Mouse (Mus musculus) heart, embryonic 15.5 days (tissue): ENCODE results near the gene Tbx4. TPM values are rescaled to one million over a fixed set of nuclear protein-coding genes. Genes with fewer than 3 reads are reported as not detected.
A peak's percentile ranks its signal among the peaks of the same experiment; 100 is the strongest.

Experiments
- ATAC-seq: fragments of 200-750 bp; cut with Nextera tagmentation; replicated peaks from 2 replicates; pipeline ENCODE4 v1.8.0; 2017; ENCODE audit warnings: low read depth, moderate TSS enrichment; ENCODE audit not compliant: insufficient number of reproducible peaks, insufficient read depth, low FRiP score
- H3K27ac ChIP-seq: fragments of 300-500 bp; sonication (generic); 2 replicates; pipeline ENCODE4 v1.5.1; 2015; ENCODE audit warnings: mild to moderate bottlenecking, inconsistent platforms
- H3K27me3 ChIP-seq: fragments of 300-500 bp; sonication (generic); 2 replicates; pipeline ENCODE4 v1.6.1; 2015; ENCODE audit warnings: inconsistent platforms
- H3K36me3 ChIP-seq: fragments of 300-500 bp; sonication (generic); 2 replicates; pipeline ENCODE4 v1.6.1; 2015; ENCODE audit warnings: mild to moderate bottlenecking, inconsistent platforms
- H3K4me1 ChIP-seq: fragments of 300-500 bp; sonication (generic); replicated peaks from 2 replicates; pipeline ENCODE4 v1.6.1; 2015; ENCODE audit warnings: inconsistent platforms
- H3K4me2 ChIP-seq: fragments of 300-500 bp; sonication (generic); 2 replicates; pipeline ENCODE4 v1.6.1; 2015; ENCODE audit warnings: inconsistent platforms, mild to moderate bottlenecking, moderate library complexity
- H3K4me3 ChIP-seq: fragments of 300-500 bp; sonication (generic); 2 replicates; pipeline ENCODE4 v1.5.1; 2015; ENCODE audit warnings: mild to moderate bottlenecking, inconsistent platforms
- H3K9ac ChIP-seq: fragments of 300-500 bp; sonication (generic); 2 replicates; pipeline ENCODE4 v1.6.1; 2015; ENCODE audit warnings: mild to moderate bottlenecking, inconsistent platforms
- H3K9me3 ChIP-seq: fragments of 300-500 bp; sonication (generic); replicated peaks from 2 replicates; pipeline ENCODE4 v1.6.1; 2016; ENCODE audit warnings: inconsistent platforms
- WGBS: fragments of 180-500 bp; shearing (Covaris S2); methylation state at CpG from one replicate; pipeline ENCODE4 v1.1.7; 2015; ENCODE audit warnings: mixed read lengths; 5-methylcytosine and 5-hydroxymethylcytosine counted together
- polyA plus RNA-seq: library from polyadenylated mRNA; unstranded; fragments of >200 nt; fragmentation: Nextera tagmentation; extraction: Ambion mirVana; gene quantifications from 2 replicates; pipeline ENCODE4 v1.2.1, GENCODE M21; 2015

The Tbx4 gene
- polyA plus RNA-seq, 1 experiment from 2014 or later: 1.6 TPM

DNA sequence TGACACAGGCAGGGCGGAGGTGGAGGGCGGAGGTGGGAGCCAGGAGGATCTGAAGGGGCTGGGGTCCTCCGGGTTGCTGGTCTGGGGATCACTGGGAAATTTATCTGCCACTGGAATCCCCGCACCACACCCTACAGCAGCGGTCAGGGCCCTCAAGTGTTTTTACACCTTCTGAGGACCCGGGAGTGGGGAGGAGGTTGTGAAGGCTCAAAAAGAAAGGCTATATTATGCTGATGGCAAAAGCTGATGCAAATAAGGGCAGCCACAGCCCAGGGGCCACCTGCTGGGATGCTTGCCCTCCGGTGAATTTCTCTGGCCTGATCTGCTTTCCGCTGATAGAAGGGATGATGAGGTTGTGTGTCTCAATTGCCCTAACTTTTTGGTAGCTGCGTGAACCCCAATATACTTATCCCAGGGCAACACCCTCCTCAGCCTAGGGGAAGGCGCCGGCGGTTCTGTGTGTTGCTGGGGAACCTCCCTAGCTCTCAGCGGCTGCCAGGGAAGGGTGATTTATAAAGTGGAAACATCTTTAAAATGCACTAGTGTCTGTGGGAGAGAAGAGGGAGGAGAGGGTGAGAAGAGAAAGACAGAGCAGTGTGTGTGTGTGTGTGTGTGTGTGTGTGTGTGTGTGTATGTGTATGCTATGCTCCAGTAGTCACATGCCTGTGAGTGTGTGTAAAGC, 4.9 kb downstream of the Tbx4 start:
- no peak overlapping the region for H3K27ac ChIP-seq
- H3K27me3 ChIP-seq: peaks cover 94% of the 10 kb centered on the region
- peaks cover 29% of the 10 kb centered on the region for H3K4me1 ChIP-seq
- no peak overlapping the region for H3K4me2 ChIP-seq
- WGBS: 9% methylated on average over 12 of the region's 13 CpGs
- no peaks in the 10 kb centered on the region for H3K36me3 ChIP-seq
- peak overlapping the region; percentile 35 for H3K4me3 ChIP-seq
- no peak overlapping the region for H3K9ac ChIP-seq
- H3K9me3 ChIP-seq: no peaks in the 10 kb centered on the region
- ATAC-seq: no peak

DNA sequence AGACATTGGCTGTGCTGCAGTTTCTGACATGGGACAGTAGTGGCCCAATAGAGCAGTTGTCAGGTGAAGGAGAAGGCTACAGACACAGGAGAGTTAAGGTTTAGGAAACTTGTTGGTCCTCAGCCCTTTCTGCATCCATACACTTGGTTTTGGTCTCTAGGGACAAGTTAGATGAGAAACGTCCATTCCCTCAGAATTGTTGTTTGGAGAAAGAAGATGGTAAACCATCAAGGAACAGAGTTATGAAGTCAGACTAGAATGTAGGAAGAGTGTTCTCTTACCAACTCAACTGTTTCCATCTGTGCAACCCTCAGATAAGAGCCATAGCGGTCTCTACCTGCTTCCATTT, 5.4 kb downstream of the Tbx4 start:
- Histone ChIP-seq H3K4me1 (peaks cover 29% of the 10 kb centered on the region), H3K4me2 (no peak overlapping the region), H3K4me3 (no peak overlapping the region), H3K27me3 (peaks cover 94% of the 10 kb centered on the region), H3K27ac (no peak overlapping the region), H3K9me3 (no peaks in the 10 kb centered on the region), H3K9ac (no peak overlapping the region), H3K36me3 (no peaks in the 10 kb centered on the region)
- 3% methylated on average over 2 of the region's 2 CpGs for WGBS
- ATAC-seq: no peak

DNA sequence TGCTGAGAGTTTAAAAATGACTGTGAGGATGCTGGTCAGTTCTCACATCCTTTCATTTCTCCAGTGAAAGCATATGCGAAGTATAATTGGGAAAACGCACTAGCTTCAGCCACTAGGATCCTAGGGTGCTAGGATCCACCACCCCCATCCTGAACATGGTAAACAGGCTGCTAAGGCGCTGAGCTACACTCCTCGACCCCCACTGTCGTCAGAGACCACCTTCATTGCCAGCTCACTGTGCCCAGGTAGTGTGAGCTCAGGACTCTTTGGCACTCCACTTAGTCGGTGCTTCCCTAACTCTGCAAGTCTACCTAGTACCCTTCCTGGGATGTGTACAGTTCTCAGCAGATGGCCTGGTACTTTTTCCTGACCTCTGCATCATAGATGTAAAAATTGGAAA, 6.5 kb downstream of the Tbx4 start:
- H3K4me2 ChIP-seq: no peak overlapping the region
- H3K4me1 ChIP-seq: peaks cover 29% of the 10 kb centered on the region
- H3K9ac ChIP-seq: no peak overlapping the region
- no peak overlapping the region for H3K4me3 ChIP-seq
- WGBS: 4% methylated on average over 6 of the region's 6 CpGs
- no peak overlapping the region for H3K27ac ChIP-seq
- no peaks in the 10 kb centered on the region for H3K9me3 ChIP-seq
- no peak for ATAC-seq
- peaks cover 96% of the 10 kb centered on the region for H3K27me3 ChIP-seq
- H3K36me3 ChIP-seq: no peaks in the 10 kb centered on the region

DNA sequence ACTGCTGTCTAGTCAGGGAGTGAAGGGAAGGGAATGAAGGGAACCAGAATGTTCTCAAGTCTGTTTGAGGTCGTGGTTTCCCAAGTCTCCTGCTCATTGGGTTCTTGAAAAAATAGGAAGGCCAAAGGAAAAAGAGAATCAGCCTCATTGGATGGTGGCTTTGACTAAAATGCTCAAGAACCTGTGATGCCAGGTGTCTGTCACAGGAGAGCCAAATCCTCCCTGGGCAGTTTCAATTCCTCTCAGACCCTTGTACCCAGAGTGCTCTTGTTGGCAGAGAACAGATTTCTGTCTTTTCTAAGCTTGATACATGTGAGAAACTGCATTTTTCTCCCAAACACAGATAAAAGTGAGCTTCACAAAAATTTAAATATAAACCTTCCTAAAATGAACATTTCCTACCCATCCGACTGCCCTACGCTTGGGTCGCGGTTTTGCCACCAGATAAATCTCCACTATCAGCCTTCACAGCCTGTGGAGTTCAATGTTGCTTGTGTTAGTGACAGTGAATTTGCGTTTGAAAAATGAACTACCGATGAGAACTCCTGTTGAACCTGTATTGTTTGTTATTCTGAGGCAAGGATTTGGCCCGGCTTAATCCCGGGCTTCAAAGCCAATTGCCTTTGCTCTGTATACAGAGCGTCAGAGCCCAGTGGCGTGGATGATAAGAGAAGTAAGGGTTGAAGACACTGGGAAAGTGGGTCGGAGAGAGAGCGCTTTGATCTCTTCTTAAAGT, 7.3 kb downstream of the Tbx4 start:
- no peak overlapping the region for H3K9ac ChIP-seq
- H3K4me3 ChIP-seq: no peak overlapping the region
- H3K4me2 ChIP-seq: no peak overlapping the region
- H3K9me3 ChIP-seq: no peaks in the 10 kb centered on the region
- H3K27me3 ChIP-seq: peaks cover 98% of the 10 kb centered on the region
- peaks cover 24% of the 10 kb centered on the region for H3K4me1 ChIP-seq
- 8% methylated on average over 13 of the region's 13 CpGs for WGBS
- ATAC-seq: no peak
- no peaks in the 10 kb centered on the region for H3K36me3 ChIP-seq
- no peak overlapping the region for H3K27ac ChIP-seq

DNA sequence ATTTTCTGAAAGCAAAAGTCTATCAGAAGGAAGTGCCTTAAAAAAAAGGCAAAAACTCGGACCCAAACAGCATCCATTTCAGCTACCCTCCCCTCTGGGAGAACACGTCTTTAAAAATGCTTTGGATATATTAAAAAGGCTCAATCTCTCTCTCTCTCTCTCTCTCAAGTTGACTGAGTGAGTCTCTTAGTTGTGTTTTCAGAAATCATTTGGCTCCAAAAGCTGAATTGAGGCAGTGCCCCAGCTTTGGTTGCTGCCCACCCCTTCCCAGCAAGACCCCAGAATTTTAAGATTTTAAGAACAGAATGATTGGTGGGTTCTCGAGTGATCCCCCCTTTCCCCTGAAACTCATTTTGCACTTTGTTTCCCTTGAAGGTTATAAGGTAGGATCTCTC, 7.9 kb downstream of the Tbx4 start:
- no peaks in the 10 kb centered on the region for H3K36me3 ChIP-seq
- peaks cover 98% of the 10 kb centered on the region for H3K27me3 ChIP-seq
- WGBS: 8% methylated on average over 3 of the region's 3 CpGs
- H3K4me2 ChIP-seq: no peak overlapping the region
- H3K9me3 ChIP-seq: no peaks in the 10 kb centered on the region
- H3K9ac ChIP-seq: no peak overlapping the region
- H3K4me1 ChIP-seq: peaks cover 22% of the 10 kb centered on the region
- no peak overlapping the region for H3K4me3 ChIP-seq
- no peak overlapping the region for H3K27ac ChIP-seq
- ATAC-seq: no peak

DNA sequence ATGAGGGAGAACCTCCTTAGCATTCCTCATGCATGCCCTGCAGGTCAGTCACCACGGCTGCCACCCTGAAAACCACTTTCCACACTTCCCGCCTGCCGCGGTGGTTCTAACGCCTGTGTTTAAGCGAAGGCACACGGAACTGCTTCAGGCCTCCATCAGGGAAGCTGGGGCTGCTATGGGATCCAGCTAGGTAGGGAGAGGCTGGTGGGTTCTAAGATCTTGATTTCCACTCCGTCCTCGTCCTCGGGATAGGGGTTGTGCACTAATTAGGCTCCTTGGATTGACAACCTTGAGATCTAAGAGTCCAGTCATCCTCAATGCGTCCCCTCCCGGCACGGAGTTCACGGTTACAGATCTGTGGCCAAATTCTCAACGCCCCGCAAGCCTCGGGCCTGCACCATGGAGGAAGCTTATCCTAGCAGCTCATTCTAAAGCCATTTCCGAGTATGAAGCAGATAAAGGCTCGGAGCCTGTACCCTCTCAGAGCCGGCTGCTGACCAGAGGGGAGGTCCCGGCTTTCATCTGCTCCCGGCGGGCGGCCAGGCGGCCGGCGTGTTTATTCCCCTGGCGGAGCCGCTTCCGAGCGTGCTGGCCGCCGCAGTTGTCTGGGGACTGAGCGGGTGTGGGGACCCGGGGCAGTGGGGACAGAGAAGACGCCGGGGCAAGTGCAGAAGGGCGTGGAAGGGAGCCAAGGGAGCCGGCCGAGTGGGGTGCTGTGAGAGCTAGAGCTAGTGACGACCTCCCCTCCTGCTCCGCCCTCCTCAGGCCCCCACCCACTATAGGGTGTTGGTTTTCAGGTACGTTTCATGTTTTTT, 8.7 kb downstream of the Tbx4 start:
- Histone ChIP-seq H3K36me3 (no peaks in the 10 kb centered on the region), H3K27ac (no peak overlapping the region), H3K9me3 (no peaks in the 10 kb centered on the region), H3K4me1 (peaks cover 19% of the 10 kb centered on the region), H3K4me2 (peak overlapping the region; percentile 71), H3K9ac (peak overlapping the region; percentile 31; the same call in 1 of the 2 replicates), H3K27me3 (peaks cover 96% of the 10 kb centered on the region), H3K4me3 (peak overlapping the region; percentile 41)
- WGBS: 3% methylated on average over 43 of the region's 43 CpGs
- 0 out of 2 replicates have a peak, but pooled peaks have one; percentile 29 for ATAC-seq

DNA sequence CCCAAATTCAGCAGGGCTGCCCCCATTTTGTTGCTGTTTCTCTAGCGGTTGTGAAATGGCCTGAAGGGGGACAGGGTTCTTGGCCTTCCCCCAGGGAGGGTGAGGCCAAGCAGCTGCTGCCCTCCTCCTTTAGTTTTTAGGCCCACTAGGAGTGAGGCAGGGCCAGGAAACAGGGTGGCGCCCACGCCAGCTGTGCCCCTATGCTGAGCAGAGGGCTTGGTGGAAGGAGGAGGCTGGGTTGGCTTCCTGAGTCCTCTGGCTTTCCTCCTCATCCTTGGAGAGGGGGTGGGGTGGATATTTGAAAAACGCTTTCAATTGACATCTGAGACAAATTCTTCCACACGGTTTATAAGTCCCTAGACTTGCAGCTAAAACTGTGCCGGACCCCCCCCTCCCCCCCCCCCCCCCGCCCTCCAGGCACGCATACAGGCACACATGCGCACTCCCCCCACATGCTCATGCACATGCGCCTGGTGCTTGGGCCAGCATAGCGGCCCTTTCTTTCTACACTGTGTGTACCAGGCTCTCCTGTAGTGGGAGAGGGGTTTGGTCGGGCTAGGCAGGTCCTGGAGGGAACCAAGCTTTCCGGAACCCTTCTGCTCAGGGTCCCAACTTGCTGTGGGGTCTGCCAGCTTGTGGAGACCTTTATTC, 10.2 kb downstream of the Tbx4 start:
- H3K4me3 ChIP-seq: no peak overlapping the region
- 45% methylated on average over 12 of the region's 13 CpGs for WGBS
- no peak overlapping the region for H3K4me2 ChIP-seq
- ATAC-seq: no peak
- H3K36me3 ChIP-seq: no peaks in the 10 kb centered on the region
- no peaks in the 10 kb centered on the region for H3K9me3 ChIP-seq
- H3K4me1 ChIP-seq: peaks cover 11% of the 10 kb centered on the region
- no peak overlapping the region for H3K27ac ChIP-seq
- no peak overlapping the region for H3K9ac ChIP-seq
- H3K27me3 ChIP-seq: peaks cover 96% of the 10 kb centered on the region

DNA sequence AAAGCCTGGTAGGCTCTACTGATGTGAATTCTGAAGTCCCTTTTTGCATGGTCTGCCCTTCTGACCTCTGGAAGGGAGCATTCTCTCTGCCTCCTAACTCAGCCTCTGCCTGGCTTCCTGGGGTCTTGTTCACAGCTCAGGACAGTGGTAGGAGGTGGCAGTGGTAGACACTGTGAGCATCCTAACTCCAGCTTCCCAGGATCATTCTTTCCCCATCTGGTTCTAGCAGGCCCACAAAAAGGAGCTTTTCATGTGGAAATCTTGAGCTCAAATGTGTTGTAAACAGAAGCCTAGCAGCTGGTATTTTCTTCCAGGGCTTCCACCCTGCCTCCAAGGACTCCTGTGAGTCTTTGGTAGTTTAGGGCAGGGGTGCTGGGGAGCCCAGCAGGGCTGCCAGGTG, 14.1 kb downstream of the Tbx4 start:
- Histone ChIP-seq H3K4me2 (no peak overlapping the region), H3K27me3 (peaks cover 82% of the 10 kb centered on the region), H3K4me3 (no peak overlapping the region), H3K36me3 (no peaks in the 10 kb centered on the region), H3K9me3 (no peaks in the 10 kb centered on the region), H3K9ac (no peak overlapping the region), H3K4me1 (peaks cover 3% of the 10 kb centered on the region), H3K27ac (no peak overlapping the region)
- no peak for ATAC-seq

DNA sequence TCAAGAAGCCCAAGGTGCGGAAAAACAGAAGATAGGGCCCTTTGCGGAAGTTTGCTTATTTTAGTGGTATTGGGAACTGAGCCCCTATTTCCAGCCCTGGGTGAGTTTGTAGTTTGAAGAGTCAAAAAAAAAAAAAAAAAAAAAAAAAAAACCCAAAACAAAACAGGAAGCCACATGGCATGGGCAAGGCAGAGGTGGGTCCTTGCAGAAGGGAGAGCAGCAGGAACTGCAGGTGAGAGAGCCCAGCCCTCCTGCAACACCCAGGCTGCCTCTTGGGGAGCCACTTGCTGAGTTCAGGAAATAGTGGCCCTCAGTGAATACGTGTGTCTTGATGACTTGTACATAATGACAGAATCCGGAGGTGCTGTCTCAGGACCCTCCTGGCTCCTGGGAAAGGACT, 23.3 kb downstream of the Tbx4 start:
- H3K36me3 ChIP-seq: no peaks in the 10 kb centered on the region
- ATAC-seq: no peak
- no peak overlapping the region for H3K4me3 ChIP-seq
- no peak overlapping the region for H3K9ac ChIP-seq
- 60% methylated on average over 4 of the region's 4 CpGs for WGBS
- peaks cover 14% of the 10 kb centered on the region for H3K4me1 ChIP-seq
- H3K9me3 ChIP-seq: no peaks in the 10 kb centered on the region
- H3K4me2 ChIP-seq: no peak overlapping the region
- no peak overlapping the region for H3K27ac ChIP-seq
- H3K27me3 ChIP-seq: peaks cover 3% of the 10 kb centered on the region; the same call in 1 of the 2 replicates

DNA sequence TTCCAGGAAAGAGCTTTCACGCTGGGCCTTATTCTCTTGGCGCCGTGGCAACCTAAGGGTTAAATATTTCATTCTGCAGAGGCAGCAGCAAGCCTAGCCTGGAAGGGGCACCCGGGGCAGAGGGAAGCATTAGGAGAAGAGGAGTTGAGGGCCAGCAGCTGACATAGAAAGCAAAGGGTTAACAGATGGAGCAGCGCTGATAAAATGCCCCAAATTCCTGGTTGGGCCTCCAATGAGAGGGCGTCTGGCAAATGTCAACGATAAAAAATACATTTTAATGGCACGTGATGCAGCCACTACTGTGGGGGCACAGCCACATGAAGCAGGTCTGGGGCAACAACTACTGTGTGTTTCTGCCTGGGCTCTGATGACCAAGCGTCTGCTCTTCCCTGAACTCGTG, 23.9 kb downstream of the Tbx4 start:
- Histone ChIP-seq H3K9ac (no peak overlapping the region), H3K9me3 (no peaks in the 10 kb centered on the region), H3K4me2 (peak overlapping the region; percentile 8; the same call in 1 of the 2 replicates), H3K4me3 (no peak overlapping the region), H3K27me3 (peaks cover 3% of the 10 kb centered on the region; the same call in 1 of the 2 replicates), H3K27ac (no peak overlapping the region), H3K36me3 (no peaks in the 10 kb centered on the region), H3K4me1 (peaks cover 14% of the 10 kb centered on the region)
- ATAC-seq: no peak
- WGBS: 17% methylated on average over 10 of the region's 10 CpGs

DNA sequence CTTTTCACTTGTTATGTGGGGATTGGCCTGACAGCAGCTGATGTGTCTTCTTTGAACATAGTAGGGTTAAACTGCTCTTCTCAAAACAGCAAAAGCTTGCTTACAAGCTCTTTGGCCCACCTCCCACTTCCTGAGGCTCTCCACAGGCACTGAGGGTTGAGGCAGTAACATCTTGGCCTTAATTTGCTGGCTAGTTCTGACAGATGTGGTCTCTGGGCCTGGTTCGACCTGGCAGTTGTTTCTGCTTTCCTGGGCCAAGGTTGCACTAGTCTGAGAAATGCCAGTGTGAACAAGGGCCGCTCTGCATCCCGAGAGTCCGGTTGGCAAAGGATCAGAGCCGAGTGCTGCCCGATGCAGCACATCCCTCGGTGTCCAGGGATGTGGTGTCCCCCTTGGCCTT, 27.3 kb downstream of the Tbx4 start:
- H3K27ac ChIP-seq: no peak overlapping the region
- WGBS: 79% methylated on average over 7 of the region's 7 CpGs
- H3K36me3 ChIP-seq: no peaks in the 10 kb centered on the region
- peaks cover 17% of the 10 kb centered on the region for H3K27me3 ChIP-seq
- H3K9ac ChIP-seq: no peak overlapping the region
- H3K4me1 ChIP-seq: peaks cover 16% of the 10 kb centered on the region
- H3K9me3 ChIP-seq: no peaks in the 10 kb centered on the region
- H3K4me3 ChIP-seq: no peak overlapping the region
- H3K4me2 ChIP-seq: no peak overlapping the region
- ATAC-seq: no peak
